Mouse (Mus musculus) kidney, postnatal 0 days (tissue): ENCODE measurements around the gene Lacc1. TPM values are rescaled to one million over a fixed set of nuclear protein-coding genes. Genes with fewer than 3 reads are reported as not detected.

Experiments used
- ATAC-seq: fragments of 200-750 bp; cut with Nextera tagmentation; replicated peaks from 2 replicates; pipeline ENCODE4 v1.8.0; 2017; ENCODE audit warnings: low read depth, moderate number of reproducible peaks, moderate TSS enrichment, moderate library complexity; ENCODE audit not compliant: low FRiP score
- DNase-seq: peaks from one replicate; pipeline ENCODE4 v3.0.0-alpha.2; 2016; ENCODE audit warnings: low spot score
- H3K27ac ChIP-seq: fragments of 300-500 bp; sonication (generic); 2 replicates; pipeline ENCODE4 v1.5.1; 2014; ENCODE audit warnings: mild to moderate bottlenecking
- H3K27me3 ChIP-seq: fragments of 300-500 bp; sonication (generic); 2 replicates; pipeline ENCODE4 v1.6.1; 2014; ENCODE audit warnings: low read length, mixed read lengths; ENCODE audit not compliant: insufficient read depth
- H3K36me3 ChIP-seq: fragments of 300-500 bp; sonication (generic); 2 replicates; pipeline ENCODE4 v1.6.1; 2014; ENCODE audit warnings: low read length, mixed read lengths; ENCODE audit not compliant: insufficient read depth
- H3K4me1 ChIP-seq: fragments of 300-500 bp; sonication (generic); replicated peaks from 2 replicates; pipeline ENCODE4 v1.6.1; 2014; ENCODE audit warnings: antibody characterized with exemption, low read length, mixed read lengths; ENCODE audit not compliant: insufficient read depth
- H3K4me2 ChIP-seq: fragments of 300-500 bp; sonication (generic); 2 replicates; pipeline ENCODE4 v1.6.1; 2014; ENCODE audit warnings: mild to moderate bottlenecking, low read length, moderate library complexity, mixed read lengths
- H3K4me3 ChIP-seq: fragments of 300-500 bp; sonication (generic); replicated peaks from 2 replicates; pipeline ENCODE4 v1.5.1; 2014; ENCODE audit warnings: low read depth, low read length
- H3K9ac ChIP-seq: fragments of 300-500 bp; sonication (generic); 2 replicates; pipeline ENCODE4 v1.6.1; 2014; ENCODE audit warnings: low read depth, low read length
- H3K9me3 ChIP-seq: fragments of 300-500 bp; sonication (generic); replicated peaks from 2 replicates; pipeline ENCODE4 v1.6.1; 2016; ENCODE audit warnings: low read length, inconsistent platforms, mixed read lengths
- CTCF ChIP-seq: IDR thresholded peaks from 2 replicates; pipeline ENCODE4 v1.5.1; 2016; ENCODE audit warnings: antibody characterized with exemption, low read depth, mild to moderate bottlenecking, moderate library complexity
- WGBS: fragments of 180-500 bp; shearing (Covaris S2); extraction: QIAGEN DNeasy Blood & Tissue Kit; methylation state at CpG from one replicate; pipeline ENCODE4 v1.1.7; 2014; 5-methylcytosine and 5-hydroxymethylcytosine counted together
- polyA plus RNA-seq: library from polyadenylated mRNA; unstranded; fragments of >200 nt; fragmentation: Nextera tagmentation; extraction: Ambion mirVana; gene quantifications from 2 replicates; pipeline ENCODE4 v1.2.1, GENCODE M21; 2015

Lacc1 gene
- polyA plus RNA-seq, 1 experiment from 2014 or later = 5.5 TPM

DNA sequence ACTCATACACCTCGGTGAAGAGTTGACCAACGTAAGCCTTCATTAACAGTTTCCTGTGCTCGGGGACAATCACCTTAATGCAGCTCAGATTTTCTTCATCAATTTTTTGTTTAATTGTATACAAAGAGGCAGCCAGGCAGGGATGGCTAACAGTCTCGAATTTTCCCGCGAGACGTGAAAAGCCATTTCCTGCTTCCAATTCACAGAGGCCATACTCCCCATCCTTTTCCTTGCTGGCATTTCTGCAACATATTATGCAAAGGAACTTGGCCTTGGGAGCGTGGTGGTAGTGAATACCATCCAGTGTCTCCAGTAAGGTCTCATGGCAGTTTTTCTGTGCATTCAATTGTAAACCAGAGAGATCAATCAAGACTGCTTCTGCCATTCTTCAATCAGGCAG lies 1.7 kb downstream of the Lacc1 start:
- no peaks in the 10 kb centered on the region for H3K36me3 ChIP-seq
- H3K9me3 ChIP-seq = no peaks in the 10 kb centered on the region
- no peaks in the 10 kb centered on the region for H3K27me3 ChIP-seq
- DNase-seq (no peak), ATAC-seq (no peak)
- H3K4me1 ChIP-seq = no peaks in the 10 kb centered on the region
- no peak overlapping the region for H3K4me2 ChIP-seq
- no peak overlapping the region for H3K27ac ChIP-seq
- no peak for TF ChIP-seq CTCF
- H3K9ac ChIP-seq = no peak overlapping the region
- H3K4me3 ChIP-seq = no peak overlapping the region
- 82% methylated on average over 8 of the region's 8 CpGs for WGBS

DNA sequence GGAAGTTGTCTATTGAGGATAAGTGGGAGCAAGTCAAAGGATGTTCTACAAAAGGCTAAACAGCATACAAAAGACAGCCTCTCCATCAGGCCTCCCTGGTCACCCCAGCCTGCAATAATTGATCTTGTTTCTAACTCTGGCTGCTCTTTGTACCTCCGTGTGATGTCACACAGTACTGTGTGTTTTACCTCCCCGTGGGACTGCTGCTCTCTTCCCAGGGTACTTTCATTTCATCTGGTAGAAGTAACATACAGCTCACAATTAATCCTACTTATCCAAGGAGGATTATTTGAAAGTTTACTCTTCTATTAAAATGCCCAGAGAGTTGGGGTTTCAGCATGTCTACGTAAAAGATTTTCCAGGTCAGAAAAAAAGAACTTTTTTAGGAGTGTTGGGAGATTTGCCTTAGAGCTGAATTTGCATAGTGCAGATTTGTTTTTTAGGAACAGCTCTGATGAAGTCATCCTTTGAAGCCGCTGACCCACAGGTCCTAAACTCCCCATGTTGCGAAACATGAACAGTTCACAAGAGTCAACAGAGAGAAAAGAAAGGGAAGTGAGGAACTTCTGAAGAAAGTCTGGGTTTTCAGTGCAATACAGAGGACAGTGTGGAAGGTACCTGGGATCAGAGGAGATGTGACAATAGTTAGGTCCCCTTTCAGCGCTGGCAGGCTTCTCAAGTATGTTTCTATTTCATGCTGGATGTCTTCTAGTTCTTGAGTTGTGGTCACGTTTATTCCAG lies 2.4 kb downstream of the Lacc1 start:
- Histone ChIP-seq H3K27ac (no peak overlapping the region), H3K9me3 (no peaks in the 10 kb centered on the region), H3K27me3 (no peaks in the 10 kb centered on the region), H3K36me3 (no peaks in the 10 kb centered on the region), H3K4me1 (no peaks in the 10 kb centered on the region), H3K9ac (no peak overlapping the region), H3K4me2 (no peak overlapping the region), H3K4me3 (no peak overlapping the region)
- no peak for ATAC-seq
- no peak for TF ChIP-seq CTCF
- DNase-seq = no peak
- 72% methylated on average over 7 of the region's 7 CpGs for WGBS

DNA sequence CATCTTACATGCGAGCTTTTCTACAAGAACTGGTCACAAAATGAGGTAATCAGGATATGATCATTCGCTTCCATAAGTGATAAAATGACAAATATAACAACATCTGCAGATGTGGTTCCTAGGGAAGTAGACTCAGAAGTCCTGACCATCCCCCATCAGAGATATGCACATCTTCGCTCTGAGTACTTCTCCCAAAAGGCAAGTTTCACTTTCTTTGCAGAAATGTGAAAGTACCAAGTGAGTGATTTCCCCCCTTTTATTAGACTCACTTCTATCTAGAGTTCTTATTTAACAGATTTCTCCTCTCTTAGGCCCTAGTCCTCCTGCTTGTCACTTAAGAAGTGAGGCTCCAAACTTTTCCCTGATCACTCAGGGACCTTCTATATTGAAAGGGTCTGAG lies 3.3 kb downstream of the Lacc1 start:
- Histone ChIP-seq H3K27ac (no peak overlapping the region), H3K4me2 (no peak overlapping the region), H3K4me1 (no peaks in the 10 kb centered on the region), H3K36me3 (no peaks in the 10 kb centered on the region), H3K4me3 (no peak overlapping the region), H3K27me3 (no peaks in the 10 kb centered on the region), H3K9me3 (no peaks in the 10 kb centered on the region), H3K9ac (no peak overlapping the region)
- no peak for TF ChIP-seq CTCF
- no peak for DNase-seq
- ATAC-seq = no peak
- 91% methylated on average over 3 of the region's 3 CpGs for WGBS

DNA sequence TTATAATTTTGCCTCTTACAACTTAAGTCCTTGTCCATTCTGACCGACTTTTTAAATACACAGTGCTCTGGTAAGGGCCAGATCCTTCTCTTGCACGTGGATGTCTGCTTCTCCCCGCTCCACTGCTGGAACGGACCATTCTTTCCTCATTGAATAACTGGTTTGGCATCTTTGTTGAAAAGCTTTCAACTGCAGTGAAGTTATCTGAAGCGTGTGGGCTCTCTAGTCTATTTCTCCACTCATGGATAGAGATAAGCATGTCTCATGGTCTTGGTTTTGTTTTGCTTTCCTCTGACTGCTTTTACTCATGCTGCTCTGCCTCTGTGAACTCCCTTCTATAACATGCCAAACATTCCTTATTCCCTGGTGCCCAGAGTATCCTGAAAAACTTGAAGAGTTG lies 4.3 kb downstream of the Lacc1 start:
- H3K9ac ChIP-seq = no peak overlapping the region
- WGBS = 72% methylated on average over 5 of the region's 5 CpGs

DNA sequence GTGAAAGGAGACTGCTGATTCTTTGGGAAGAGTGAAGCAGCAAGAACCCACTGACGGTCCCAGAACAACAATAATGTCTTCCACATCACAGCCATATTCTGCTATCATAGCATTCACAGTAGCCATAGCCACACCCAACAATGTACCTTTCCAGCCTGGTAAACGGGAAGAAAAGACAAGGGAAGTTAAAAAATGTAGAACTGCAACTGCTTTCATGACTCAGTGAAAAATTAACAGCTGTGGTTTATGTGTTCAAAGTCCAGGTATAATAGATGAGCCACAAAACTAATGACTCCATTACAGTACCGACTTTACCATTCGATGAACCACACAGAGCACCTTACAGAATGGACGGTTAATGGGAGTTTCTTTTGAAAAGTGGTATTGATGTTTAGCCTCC lies 5.9 kb downstream of the Lacc1 start:
- no peak for TF ChIP-seq CTCF
- H3K9ac ChIP-seq = no peak overlapping the region
- H3K36me3 ChIP-seq = no peaks in the 10 kb centered on the region
- no peak overlapping the region for H3K27ac ChIP-seq
- DNase-seq (no peak), ATAC-seq (no peak)
- WGBS = 79% methylated on average over 5 of the region's 5 CpGs
- H3K4me3 ChIP-seq = no peak overlapping the region
- H3K4me2 ChIP-seq = no peak overlapping the region
- no peaks in the 10 kb centered on the region for H3K9me3 ChIP-seq
- H3K4me1 ChIP-seq = no peaks in the 10 kb centered on the region
- no peaks in the 10 kb centered on the region for H3K27me3 ChIP-seq

More for the DNA sequence above, 4.3 kb downstream of the Lacc1 start:
- Histone ChIP-seq H3K9me3 (no peaks in the 10 kb centered on the region), H3K4me1 (no peaks in the 10 kb centered on the region), H3K27me3 (no peaks in the 10 kb centered on the region), H3K4me3 (no peak overlapping the region), H3K27ac (no peak overlapping the region), H3K36me3 (no peaks in the 10 kb centered on the region), H3K4me2 (no peak overlapping the region)
- no peak for TF ChIP-seq CTCF
- DNase-seq (no peak), ATAC-seq (no peak)

DNA sequence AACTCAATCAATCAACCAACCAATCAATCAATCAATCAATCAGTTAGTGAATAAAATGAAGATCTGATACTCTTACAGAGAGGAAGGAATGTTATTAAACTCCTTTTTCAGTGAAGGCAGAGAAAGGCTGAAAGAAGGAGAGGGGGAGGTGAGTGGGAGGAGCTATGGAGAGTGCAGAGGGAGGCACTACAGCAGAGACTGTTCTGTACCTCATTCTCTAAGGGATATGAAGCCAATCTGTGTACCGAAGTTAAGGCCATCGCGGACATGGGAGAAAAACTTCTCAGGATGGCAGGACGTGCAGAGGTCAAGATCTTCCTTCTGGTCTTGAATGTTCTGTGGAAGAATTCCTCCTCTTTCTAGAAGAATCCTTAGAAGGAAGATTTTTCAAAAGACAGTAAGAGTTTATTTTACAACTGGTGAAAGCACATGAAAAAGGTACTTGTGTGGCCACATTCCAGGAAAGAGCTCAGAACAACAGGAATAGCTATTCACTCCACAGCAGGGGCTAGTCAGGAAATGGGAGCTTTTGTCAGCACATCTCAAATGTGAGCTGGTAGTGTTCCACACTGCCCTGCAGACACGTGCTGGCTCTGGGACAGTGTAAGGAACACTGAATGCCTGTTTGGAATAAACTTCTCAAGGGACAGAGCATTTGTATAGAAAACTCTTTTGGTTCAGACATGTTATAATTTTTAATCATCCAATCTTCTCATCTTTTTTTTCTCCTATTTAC lies 7.2 kb downstream of the Lacc1 start:
- H3K36me3 ChIP-seq = no peaks in the 10 kb centered on the region
- no peak for DNase-seq
- H3K4me1 ChIP-seq = no peaks in the 10 kb centered on the region
- H3K27ac ChIP-seq = no peak overlapping the region
- H3K27me3 ChIP-seq = no peaks in the 10 kb centered on the region
- H3K9ac ChIP-seq = no peak overlapping the region
- no peak for TF ChIP-seq CTCF
- no peak for ATAC-seq
- no peaks in the 10 kb centered on the region for H3K9me3 ChIP-seq
- WGBS = 58% methylated on average over 5 of the region's 5 CpGs
- no peak overlapping the region for H3K4me2 ChIP-seq
- no peak overlapping the region for H3K4me3 ChIP-seq
